Mouse (Mus musculus) olfactory bulb, adult 2 months (tissue): ENCODE results near the gene Dbi. TPM values are rescaled to one million over a fixed set of nuclear protein-coding genes. Genes with fewer than 3 reads are reported as not detected.

Experiments used
- H3K27ac ChIP-seq: fragments of 200-500 bp; 2 replicates; pipeline ENCODE4 v1.5.1; 2012; ENCODE audit warnings: low read depth, low read length; ENCODE audit not compliant: insufficient read depth
- H3K4me1 ChIP-seq: fragments of 200-500 bp; 2 replicates; pipeline ENCODE4 v1.6.1; 2012; ENCODE audit warnings: low read length; ENCODE audit not compliant: control insufficient read depth, insufficient read depth
- H3K4me3 ChIP-seq: fragments of 200-500 bp; 2 replicates; pipeline ENCODE4 v1.5.1; 2012; ENCODE audit warnings: mild to moderate bottlenecking, low read depth, low read length, moderate library complexity; ENCODE audit not compliant: insufficient read depth
- CTCF ChIP-seq: fragments of 200-500 bp; IDR thresholded peaks from 2 replicates; pipeline ENCODE4 v1.5.1; 2012; ENCODE audit warnings: low read depth, mild to moderate bottlenecking, low read length, moderate library complexity; ENCODE audit not compliant: insufficient read depth
- POLR2A ChIP-seq: fragments of 200-500 bp; IDR thresholded peaks from 2 replicates; pipeline ENCODE4 v1.6.1; 2012; ENCODE audit warnings: mild to moderate bottlenecking, low read depth, low read length, moderate library complexity; ENCODE audit not compliant: insufficient read depth
- WGBS: fragments of 180-500 bp; shearing (Covaris S2); methylation state at CpG from one replicate; pipeline ENCODE4 v1.1.7; 2018; 5-methylcytosine and 5-hydroxymethylcytosine counted together
- polyA plus RNA-seq: library from polyadenylated mRNA; stranded (reverse); fragments of >200 nt; gene quantifications from 2 replicates; pipeline ENCODE4 v1.2.4, GENCODE M21; 2012; ENCODE audit warnings: low replicate concordance; ENCODE audit not compliant: missing spikeins, insufficient read depth, insufficient read length

The Dbi gene
- polyA plus RNA-seq, 1 experiment = not detected

DNA sequence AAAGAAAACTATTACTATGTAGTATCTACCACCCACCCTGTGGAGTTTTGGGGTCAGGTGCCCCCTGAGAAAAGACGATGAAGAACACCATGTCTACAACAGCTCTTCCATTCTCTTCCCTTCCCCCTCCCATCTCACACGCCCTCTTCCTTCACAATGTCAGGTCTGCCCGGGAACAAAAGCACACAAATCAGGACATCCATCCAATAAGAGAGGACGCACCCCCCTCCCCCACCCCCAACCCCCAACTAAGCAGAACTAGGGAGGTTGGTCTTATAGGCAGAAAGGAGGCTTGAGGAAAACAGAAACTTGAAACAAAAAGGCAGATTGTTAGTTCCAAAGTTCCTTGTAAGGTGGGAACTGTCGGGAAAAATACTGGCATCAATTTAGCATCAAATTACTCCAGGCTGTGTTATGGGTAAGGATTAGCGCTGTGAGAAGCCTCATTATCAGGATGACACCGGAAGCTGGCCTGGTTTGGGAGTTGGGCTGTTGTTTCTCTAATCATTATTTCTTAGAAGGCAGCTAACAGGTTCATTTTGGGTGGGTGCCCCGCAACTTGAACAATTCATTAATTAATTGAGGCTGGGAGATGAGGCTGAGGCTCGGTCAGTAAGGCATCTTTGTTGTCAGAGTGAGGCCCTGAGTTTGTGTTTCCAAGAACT, 43.0 kb downstream of the Dbi start:
- H3K4me3 ChIP-seq = no peak overlapping the region
- no peak overlapping the region for H3K27ac ChIP-seq
- peaks cover 18% of the 10 kb centered on the region for H3K4me1 ChIP-seq
- no peak for TF ChIP-seq POLR2A
- TF ChIP-seq CTCF = no peak
- 33% methylated on average over 9 of the region's 9 CpGs for WGBS

DNA sequence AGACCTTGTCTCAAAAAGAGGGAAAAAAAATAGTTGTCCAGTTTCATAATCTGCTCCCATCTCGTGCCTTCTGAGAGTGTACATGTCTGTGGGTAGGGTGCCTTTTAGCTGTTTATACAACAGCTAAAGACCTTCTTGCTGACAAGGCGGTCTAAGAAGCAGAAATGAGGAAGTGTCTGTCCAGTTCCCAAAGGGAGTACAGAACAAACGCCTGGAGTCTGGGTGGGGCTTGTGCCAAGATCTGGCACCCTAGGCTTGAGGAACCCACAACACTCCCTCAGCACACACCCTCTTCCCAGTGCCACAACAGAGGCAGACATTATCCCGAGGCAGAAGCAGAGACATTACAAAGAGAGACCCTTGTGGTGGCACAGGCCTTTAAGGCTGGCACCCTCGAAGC, 45.4 kb downstream of the Dbi start:
- no peak overlapping the region for H3K4me3 ChIP-seq
- TF ChIP-seq CTCF = no peak
- no peak for TF ChIP-seq POLR2A
- H3K27ac ChIP-seq = no peak overlapping the region
- 91% methylated on average over 5 of the region's 5 CpGs for WGBS
- H3K4me1 ChIP-seq = peaks cover 18% of the 10 kb centered on the region

DNA sequence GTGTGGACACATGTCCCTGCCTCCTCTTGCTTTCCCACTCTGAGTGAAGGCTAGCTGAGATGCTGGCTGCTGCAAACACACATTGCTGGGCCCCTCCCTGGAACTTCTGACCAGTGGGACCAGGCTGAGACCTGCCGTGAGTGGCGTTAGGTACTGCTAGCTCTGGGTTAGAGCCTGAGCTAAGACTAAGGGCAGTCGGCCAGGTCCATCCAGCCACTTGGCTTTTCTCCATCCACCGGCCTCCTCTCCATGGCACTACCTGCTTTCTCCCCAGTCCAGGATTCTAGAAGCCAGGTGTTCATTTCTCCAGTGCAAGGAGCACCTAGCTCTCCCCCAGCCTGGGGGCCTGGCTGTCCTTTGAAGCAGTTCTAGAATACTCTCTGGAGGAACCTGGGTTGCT, 45.9 kb downstream of the Dbi start:
- Histone ChIP-seq H3K4me3 (no peak overlapping the region), H3K27ac (no peak overlapping the region), H3K4me1 (peaks cover 18% of the 10 kb centered on the region)
- TF ChIP-seq CTCF (no peak), POLR2A (no peak)
- 85% methylated on average over 4 of the region's 4 CpGs for WGBS

DNA sequence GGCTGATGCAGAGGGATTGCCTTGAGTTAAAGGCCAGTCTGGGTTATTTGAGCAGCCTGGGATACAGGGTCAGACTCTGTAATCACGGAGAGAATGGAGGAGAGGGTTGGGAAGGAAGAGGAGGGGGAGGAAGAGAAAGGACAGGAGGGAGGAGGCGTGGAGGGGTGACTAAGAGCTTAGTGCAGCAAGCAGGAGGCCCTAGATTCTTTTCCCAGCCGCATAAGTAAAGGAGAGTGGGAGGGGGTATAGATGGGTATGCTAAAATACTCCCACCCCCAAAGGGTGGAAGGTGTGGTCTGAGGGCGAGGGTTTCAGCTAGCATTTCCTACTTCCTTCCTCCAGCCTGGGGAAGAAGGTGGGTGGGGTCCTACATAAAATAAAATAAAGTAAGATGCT, 46.6 kb downstream of the Dbi start:
- TF ChIP-seq CTCF (no peak), POLR2A (no peak)
- Histone ChIP-seq H3K4me3 (no peak overlapping the region), H3K4me1 (peaks cover 18% of the 10 kb centered on the region), H3K27ac (no peak overlapping the region)
- WGBS = 27% methylated on average over 4 of the region's 4 CpGs

DNA sequence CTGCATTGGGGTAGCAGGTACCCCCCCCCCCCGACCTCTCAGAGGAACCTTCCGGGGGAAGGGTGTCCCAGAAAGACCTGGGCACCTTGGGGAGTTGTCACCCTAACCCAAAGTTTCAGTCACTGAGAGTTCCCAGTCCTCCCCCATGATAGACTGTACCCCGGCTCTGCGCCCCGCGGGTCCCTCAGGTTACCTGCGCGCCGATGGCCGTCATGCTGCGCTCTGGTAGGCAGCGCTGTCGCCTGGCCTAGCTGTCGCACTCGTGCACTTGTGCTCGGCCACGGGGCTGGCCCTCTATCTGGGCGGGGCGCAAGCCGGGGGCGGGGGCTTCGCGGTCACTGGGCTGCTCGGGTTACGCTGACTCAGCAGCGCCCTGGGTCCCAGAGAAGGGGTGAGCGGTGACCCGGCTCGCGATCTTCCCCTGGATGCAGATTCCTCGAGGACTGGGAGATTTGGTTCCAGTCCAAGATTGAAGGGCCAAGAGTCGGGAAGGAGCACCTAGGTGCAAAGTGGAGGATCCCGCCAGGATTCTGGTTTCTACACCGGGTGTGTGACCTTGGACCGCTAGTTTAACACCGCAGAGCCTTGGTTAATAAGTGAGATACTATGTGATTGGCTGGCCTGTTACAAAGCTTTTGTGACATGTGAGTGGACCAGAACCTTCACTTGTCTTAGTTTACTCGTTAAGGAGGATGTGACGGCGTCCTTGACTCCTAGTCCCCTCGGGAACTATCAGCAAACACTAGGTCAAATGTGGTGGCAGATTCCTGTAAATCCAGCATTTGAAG, 47.2 kb downstream of the Dbi start, which contains the start of gene Tmem37:
Gene Tmem37 (minus strand): TSS at position 556 of the 788 bp plus-strand sequence.
- TF ChIP-seq POLR2A = no peak
- peaks cover 18% of the 10 kb centered on the region for H3K4me1 ChIP-seq
- H3K27ac ChIP-seq = no peak within 1 kb of the TSS
- peak within 1 kb of the TSS; percentile 19 for H3K4me3 ChIP-seq
- WGBS = 12% methylated on average over 40 of the region's 40 CpGs

DNA sequence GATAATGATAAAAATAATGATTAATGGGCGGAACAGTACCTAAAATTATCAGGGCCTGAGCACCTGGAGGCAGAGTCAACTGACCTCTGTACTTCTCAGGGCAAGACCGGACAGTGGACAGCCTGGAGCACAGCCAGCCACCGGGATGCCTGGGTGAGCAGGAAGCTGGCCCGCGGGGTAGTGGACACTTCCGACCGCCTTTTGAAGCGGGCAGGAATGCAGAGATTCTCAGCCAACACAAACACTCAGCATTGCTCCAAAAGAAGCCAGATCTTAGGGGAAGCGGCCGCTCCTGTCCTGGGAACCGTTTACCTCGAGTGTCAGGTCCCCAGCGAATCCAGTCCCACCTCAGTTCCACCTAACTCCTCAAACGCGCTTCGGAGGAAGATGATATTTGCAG, 48.0 kb downstream of the Dbi start:
- no peak overlapping the region for H3K27ac ChIP-seq
- TF ChIP-seq POLR2A (no peak), CTCF (no peak)
- 19% methylated on average over 16 of the region's 16 CpGs for WGBS
- H3K4me3 ChIP-seq = peak overlapping the region; percentile 19; the same call in 1 of the 2 replicates
- peaks cover 18% of the 10 kb centered on the region for H3K4me1 ChIP-seq

DNA sequence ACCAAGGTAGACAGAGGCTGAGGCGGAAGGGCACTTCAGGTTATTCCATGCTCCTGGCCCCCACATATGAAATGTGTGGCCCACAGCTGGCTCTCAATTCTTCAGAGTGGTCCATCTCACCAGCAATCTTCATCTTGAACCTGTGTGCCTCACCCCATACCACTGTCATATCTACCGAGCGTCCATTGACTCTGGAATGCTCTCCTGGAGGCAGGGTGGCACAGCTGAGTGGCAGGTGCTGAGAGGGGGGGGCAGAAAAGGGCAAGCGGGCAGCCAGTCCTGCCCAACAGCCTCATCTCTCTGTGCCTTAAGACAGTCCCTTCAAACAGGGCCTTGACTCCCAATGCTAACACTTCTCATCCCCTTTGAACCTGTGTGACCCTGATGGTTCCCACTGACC, 49.7 kb downstream of the Dbi start:
- Histone ChIP-seq H3K27ac (no peak overlapping the region), H3K4me1 (peaks cover 18% of the 10 kb centered on the region), H3K4me3 (no peak overlapping the region)
- WGBS = 97% methylated on average over 4 of the region's 4 CpGs
- TF ChIP-seq POLR2A (no peak), CTCF (no peak)

DNA sequence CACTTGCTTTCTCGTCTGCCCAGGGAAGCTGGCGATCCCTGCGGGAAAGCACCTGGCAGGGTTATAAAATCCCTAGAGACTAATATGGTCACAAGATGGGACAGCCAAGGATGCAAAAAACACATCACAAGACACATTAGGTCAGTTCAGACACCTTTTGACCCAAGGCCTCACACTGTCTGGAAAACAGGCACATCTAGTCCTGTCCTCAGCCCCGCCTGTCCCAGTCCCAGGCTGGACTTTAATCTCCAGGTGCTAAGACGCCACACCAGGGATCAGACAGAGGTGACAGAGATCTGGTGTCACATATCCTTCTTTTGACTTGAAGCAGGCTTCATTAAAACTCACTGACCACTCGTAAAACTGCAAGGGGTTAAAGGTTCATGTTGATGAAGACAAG, 50.7 kb downstream of the Dbi start:
- no peak for TF ChIP-seq CTCF
- TF ChIP-seq POLR2A = no peak
- Histone ChIP-seq H3K27ac (no peak overlapping the region), H3K4me1 (peaks cover 17% of the 10 kb centered on the region), H3K4me3 (no peak overlapping the region)
- WGBS = 93% methylated on average over 6 of the region's 6 CpGs

DNA sequence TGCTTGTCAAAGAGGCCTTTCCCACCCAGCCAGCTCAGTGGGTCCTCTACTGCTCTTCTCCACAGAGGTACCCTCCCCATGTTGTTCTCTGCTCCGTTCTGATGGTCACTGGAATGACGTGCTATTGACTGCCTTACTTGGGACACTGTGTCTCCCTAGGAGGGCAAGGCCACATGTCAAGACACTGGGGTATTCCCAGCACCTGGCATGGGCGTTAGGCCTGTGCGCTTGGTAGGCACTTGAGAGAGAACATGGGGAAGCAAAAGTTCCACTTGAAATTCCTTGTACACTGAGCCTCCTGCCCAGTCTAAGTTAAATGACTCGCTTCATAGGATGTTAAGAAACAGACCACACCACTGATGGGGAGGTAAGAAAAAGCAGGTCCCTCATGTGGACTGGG, 51.8 kb downstream of the Dbi start:
- 95% methylated on average over 5 of the region's 5 CpGs for WGBS
- TF ChIP-seq POLR2A (no peak), CTCF (no peak)
- Histone ChIP-seq H3K27ac (no peak overlapping the region), H3K4me3 (no peak overlapping the region), H3K4me1 (peaks cover 12% of the 10 kb centered on the region)
